Mouse (Mus musculus): Measurements from ENCODE around the gene Lca5. TPM values are rescaled to one million over a fixed set of nuclear protein-coding genes. Genes with fewer than 3 reads are reported as not detected.

The Lca5 gene
- 12.0 and 14.2 TPM in 2 replicates for polyA plus RNA-seq (2015; fragmentation: Nextera tagmentation; extraction: Ambion mirVana)

DNA sequence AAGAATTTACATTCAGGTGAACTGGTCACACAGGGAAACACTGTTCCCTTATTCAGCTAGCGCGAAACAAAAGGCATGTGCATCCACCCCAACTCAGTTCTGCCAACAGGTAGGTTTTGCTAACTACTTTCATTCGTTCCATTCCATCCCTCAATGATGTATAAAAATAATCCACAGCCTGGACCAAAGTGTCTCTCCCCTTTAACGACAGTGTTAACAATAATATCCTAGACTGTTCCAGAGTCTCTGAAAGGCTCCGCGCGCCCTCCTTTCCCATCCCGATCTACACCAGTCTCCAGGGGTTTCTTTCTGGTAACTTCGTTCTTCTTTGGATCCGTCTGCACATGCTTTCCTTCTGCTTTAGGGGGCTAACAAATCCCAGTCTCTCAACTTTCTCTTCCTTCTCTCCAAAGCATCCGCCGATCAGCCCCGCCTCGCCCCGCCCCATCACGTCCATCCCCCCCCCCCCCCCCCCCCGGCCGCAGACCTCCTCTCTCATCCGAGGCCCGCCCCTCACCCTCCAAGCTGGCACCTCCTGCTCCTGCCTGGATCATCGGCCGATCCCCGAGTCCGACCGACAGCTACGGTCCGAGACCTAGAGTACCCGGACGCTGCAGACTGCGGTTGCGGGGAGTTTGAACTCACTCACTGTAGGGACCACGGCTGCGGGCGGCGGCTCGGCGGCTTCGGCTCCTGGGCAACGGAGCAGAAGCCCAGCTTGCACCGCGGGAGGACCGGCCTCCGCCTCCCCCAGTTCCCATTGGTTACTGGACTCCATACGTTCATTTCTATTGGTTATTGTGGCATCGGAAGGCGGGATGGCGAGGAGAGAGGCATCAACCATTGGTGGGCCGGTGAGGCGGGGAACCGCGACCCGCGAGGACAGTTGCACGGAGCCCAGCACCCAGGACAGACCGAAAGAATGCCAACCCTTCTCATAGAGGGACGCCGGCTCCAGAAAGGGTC lies at the start of gene Lca5:
Gene Lca5 (minus strand): TSS at position 736 of the 966 bp plus-strand sequence.
- no peaks in the 10 kb centered on the region for H3K36me3 ChIP-seq
- peaks cover 22% of the 10 kb centered on the region for H3K4me1 ChIP-seq
- no peaks in the 10 kb centered on the region for H3K9me3 ChIP-seq (replicated peaks)
- H3K27me3 ChIP-seq (replicated peaks): no peaks in the 10 kb centered on the region
- H3K4me3 ChIP-seq (replicated peaks): peak within 1 kb of the TSS; percentile 61
- peak within 1 kb of the TSS; percentile 71 for H3K4me2 ChIP-seq
- ATAC-seq (ENCODE audit: low FRiP score): peak; percentile 99
- peak within 1 kb of the TSS; percentile 51 for H3K9ac ChIP-seq (replicated peaks)
- H3K27ac ChIP-seq (replicated peaks): peak within 1 kb of the TSS; percentile 94
- 1% methylated on average over 50 of the region's 57 CpGs for WGBS

- 36% methylated on average over 15 of the region's 15 CpGs for WGBS
- Histone ChIP-seq H3K27ac (replicated peaks) (peak overlapping the region; percentile 47; the same call in 1 of the 2 replicates), H3K27me3 (replicated peaks) (no peaks in the 10 kb centered on the region), H3K4me3 (replicated peaks) (peak overlapping the region; percentile 19; the same call in 1 of the 2 replicates), H3K9me3 (replicated peaks) (no peaks in the 10 kb centered on the region), H3K4me2 (peak overlapping the region; percentile 46), H3K36me3 (no peaks in the 10 kb centered on the region), H3K9ac (replicated peaks) (no peak overlapping the region; the same call in 1 of the 2 replicates), H3K4me1 (peaks cover 10% of the 10 kb centered on the region)
- ATAC-seq (ENCODE audit: low FRiP score): peak; percentile 67; the same call in 1 of the 2 replicates
Measured at GRCm38 (mm10) chr9:83488491-83489210, 47.7 kb upstream of the Lca5 start.

DNA sequence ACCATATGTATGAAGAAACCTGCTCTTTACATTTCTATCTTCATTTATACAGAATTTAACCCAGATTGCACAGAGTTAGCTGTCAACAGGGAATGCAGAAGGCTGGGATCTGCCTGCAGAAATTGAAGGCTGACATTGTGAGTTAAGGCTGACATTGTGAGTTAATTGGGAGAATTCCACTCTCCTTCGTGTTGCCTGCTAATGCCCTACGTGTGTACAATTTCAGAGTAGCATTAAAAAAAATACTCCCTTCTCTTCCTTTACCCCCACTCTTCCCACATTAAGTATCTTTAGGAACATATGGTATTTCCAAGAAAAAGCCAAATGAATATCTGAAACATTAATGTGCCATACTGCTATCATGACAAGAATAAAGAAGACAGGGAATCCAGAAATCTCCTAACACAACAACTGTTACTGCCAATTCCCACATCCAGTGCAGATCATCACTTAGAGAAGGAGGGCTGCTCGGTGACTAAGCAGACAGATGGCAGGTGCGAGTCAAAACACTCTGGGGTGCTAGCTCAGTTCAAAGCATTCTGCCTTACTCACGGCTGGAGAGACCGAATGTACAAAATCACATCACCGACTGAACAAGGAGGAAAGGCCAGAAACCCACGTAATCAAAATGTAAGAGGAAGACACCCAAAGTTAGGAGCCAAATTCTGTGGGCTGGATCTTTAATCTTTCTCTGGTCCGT lies 47.0 kb upstream of the Lca5 start:
- 40% methylated on average over 9 of the region's 9 CpGs for WGBS
- Histone ChIP-seq H3K27ac (replicated peaks) (peak overlapping the region; percentile 47; the same call in 1 of the 2 replicates), H3K4me2 (peak overlapping the region; percentile 46), H3K9me3 (replicated peaks) (no peaks in the 10 kb centered on the region), H3K36me3 (no peaks in the 10 kb centered on the region), H3K9ac (replicated peaks) (no peak overlapping the region), H3K27me3 (replicated peaks) (no peaks in the 10 kb centered on the region), H3K4me3 (replicated peaks) (no peak overlapping the region), H3K4me1 (peaks cover 10% of the 10 kb centered on the region)
- peak; percentile 82 for ATAC-seq (ENCODE audit: low FRiP score)

DNA sequence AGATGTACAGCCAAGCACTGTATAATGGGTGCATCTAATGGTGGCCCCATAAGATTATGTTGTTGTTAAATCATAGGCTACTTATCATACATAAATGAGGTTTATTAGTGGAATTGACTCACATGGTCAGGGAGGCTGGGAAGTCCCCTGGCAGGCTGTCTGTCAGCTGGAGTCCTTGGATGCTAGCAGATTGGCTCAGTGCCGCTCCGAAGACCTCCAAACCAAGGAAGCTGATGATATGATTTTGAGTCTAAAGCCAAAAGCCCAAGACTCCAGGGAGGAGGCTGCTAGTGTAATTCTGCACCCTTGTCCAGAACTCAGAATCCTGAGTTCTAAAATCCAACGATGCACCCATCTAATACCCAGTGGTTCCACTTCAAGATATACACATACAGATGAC lies 45.0 kb upstream of the Lca5 start:
- Histone ChIP-seq H3K4me3 (replicated peaks) (no peak overlapping the region), H3K36me3 (no peaks in the 10 kb centered on the region), H3K27me3 (replicated peaks) (no peaks in the 10 kb centered on the region), H3K9ac (replicated peaks) (no peak overlapping the region), H3K27ac (replicated peaks) (no peak overlapping the region), H3K4me2 (no peak overlapping the region), H3K4me1 (peaks cover 10% of the 10 kb centered on the region), H3K9me3 (replicated peaks) (no peaks in the 10 kb centered on the region)
- no peak for ATAC-seq (ENCODE audit: low FRiP score)
- 95% methylated on average over 3 of the region's 3 CpGs for WGBS

DNA sequence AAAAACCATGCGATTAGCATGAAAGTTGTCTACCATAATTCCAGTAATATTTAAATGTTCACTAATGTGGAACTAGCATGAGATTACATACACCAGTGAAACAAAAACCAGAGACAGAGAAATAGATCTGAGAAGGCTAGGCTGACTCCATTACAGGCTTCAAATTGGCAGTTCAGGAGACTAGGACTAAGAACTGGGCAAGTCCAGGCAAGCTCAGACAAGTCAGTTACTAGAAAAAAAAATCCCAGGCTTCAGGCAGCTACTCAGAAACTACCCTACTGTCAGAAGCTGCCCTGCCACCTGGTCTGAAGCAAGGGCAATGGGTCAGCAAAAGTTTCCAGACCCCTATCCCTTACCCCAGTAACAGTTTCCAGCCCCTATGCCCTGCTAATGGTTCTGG lies 44.4 kb upstream of the Lca5 start:
- no peak for ATAC-seq (ENCODE audit: low FRiP score)
- H3K9me3 ChIP-seq (replicated peaks): no peaks in the 10 kb centered on the region
- no peak overlapping the region for H3K4me3 ChIP-seq (replicated peaks)
- no peak overlapping the region for H3K9ac ChIP-seq (replicated peaks)
- H3K4me2 ChIP-seq: no peak overlapping the region
- H3K36me3 ChIP-seq: no peaks in the 10 kb centered on the region
- H3K4me1 ChIP-seq: peaks cover 10% of the 10 kb centered on the region
- H3K27me3 ChIP-seq (replicated peaks): no peaks in the 10 kb centered on the region
- H3K27ac ChIP-seq (replicated peaks): no peak overlapping the region
- WGBS: 96% methylated on average over 1 of the region's 1 CpGs

DNA sequence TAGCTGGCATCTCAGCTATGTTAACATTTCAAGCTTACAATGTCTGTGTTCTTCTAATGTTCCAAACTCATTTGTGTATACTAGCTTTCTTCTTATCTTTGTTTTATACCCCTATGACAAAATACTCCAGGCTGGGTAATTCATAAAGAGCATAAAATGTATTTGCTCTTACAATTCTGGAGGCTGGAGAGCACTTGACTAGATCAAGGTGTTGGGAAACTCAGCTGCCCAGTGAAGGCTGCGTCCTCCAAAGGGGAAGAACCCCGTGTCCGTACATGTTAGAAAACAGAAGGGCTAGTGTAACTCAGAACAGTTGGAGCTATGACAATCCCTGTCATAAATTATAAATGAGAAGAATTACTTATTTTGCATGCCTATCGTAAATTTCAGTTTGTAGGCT lies 42.5 kb upstream of the Lca5 start:
- WGBS: 80% methylated on average over 4 of the region's 4 CpGs
- Histone ChIP-seq H3K4me2 (no peak overlapping the region), H3K9me3 (replicated peaks) (no peaks in the 10 kb centered on the region), H3K4me3 (replicated peaks) (no peak overlapping the region), H3K4me1 (peaks cover 5% of the 10 kb centered on the region), H3K9ac (replicated peaks) (no peak overlapping the region), H3K27ac (replicated peaks) (no peak overlapping the region), H3K27me3 (replicated peaks) (no peaks in the 10 kb centered on the region), H3K36me3 (no peaks in the 10 kb centered on the region)
- ATAC-seq (ENCODE audit: low FRiP score): no peak

- no peak overlapping the region for H3K9ac ChIP-seq (replicated peaks)
- no peaks in the 10 kb centered on the region for H3K36me3 ChIP-seq
- H3K9me3 ChIP-seq (replicated peaks): no peaks in the 10 kb centered on the region
- no peak overlapping the region for H3K27ac ChIP-seq (replicated peaks)
- H3K4me2 ChIP-seq: no peak overlapping the region
- WGBS: 88% methylated on average over 4 of the region's 4 CpGs
- H3K4me3 ChIP-seq (replicated peaks): no peak overlapping the region
- no peaks in the 10 kb centered on the region for H3K27me3 ChIP-seq (replicated peaks)
- ATAC-seq (ENCODE audit: low FRiP score): no peak
- no peaks in the 10 kb centered on the region for H3K4me1 ChIP-seq
Measured at GRCm38 (mm10) chr9:83482176-83482949, 41.4 kb upstream of the Lca5 start.

GRCm38 (mm10) chr9:83469871-83470270 lies 28.9 kb upstream of the Lca5 start:
- no peak for ATAC-seq (ENCODE audit: low FRiP score)
- 77% methylated on average over 2 of the region's 2 CpGs for WGBS
- Histone ChIP-seq H3K4me1 (no peaks in the 10 kb centered on the region), H3K9me3 (replicated peaks) (no peaks in the 10 kb centered on the region), H3K4me3 (replicated peaks) (no peak overlapping the region), H3K9ac (replicated peaks) (no peak overlapping the region), H3K36me3 (no peaks in the 10 kb centered on the region), H3K27ac (replicated peaks) (no peak overlapping the region), H3K27me3 (replicated peaks) (no peaks in the 10 kb centered on the region), H3K4me2 (no peak overlapping the region)

DNA sequence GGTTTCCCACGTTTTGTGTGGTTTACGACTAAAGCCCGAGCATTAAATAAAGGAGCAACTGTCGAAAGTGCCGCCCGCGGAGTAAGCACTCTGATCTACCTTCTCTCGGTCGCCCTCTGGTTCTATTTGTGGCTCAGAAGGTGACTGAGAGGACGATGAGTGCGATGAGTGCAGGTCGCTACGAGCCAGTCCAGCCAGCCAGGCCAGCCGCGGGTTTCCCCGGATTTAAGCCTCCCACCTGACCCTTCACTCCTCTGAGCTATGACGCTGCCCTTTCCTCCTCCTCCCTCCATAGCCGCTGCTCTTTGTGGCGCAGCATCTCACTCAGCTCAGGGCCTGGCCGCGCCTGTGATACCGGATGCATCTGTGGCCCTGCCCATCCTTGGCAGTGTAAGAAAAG lies 6.8 kb upstream of the Lca5 start:
- no peaks in the 10 kb centered on the region for H3K36me3 ChIP-seq
- peak overlapping the region; percentile 41 for H3K4me3 ChIP-seq (replicated peaks)
- peak overlapping the region; percentile 73 for H3K27ac ChIP-seq (replicated peaks)
- no peaks in the 10 kb centered on the region for H3K27me3 ChIP-seq (replicated peaks)
- ATAC-seq (ENCODE audit: low FRiP score): peak; percentile 90
- WGBS: under 1% methylated on average over 22 of the region's 22 CpGs
- H3K9ac ChIP-seq (replicated peaks): peak overlapping the region; percentile 55
- peak overlapping the region; percentile 62 for H3K4me2 ChIP-seq
- peaks cover 12% of the 10 kb centered on the region for H3K4me1 ChIP-seq
- no peaks in the 10 kb centered on the region for H3K9me3 ChIP-seq (replicated peaks)

GRCm38 (mm10) chr9:83447176-83447575 lies 6.2 kb upstream of the Lca5 start:
- Histone ChIP-seq H3K4me1 (peaks cover 12% of the 10 kb centered on the region), H3K9me3 (replicated peaks) (no peaks in the 10 kb centered on the region), H3K36me3 (no peaks in the 10 kb centered on the region), H3K9ac (replicated peaks) (no peak overlapping the region), H3K4me2 (peak overlapping the region; percentile 62), H3K27me3 (replicated peaks) (no peaks in the 10 kb centered on the region), H3K27ac (replicated peaks) (peak overlapping the region; percentile 73; the same call in 1 of the 2 replicates), H3K4me3 (replicated peaks) (peak overlapping the region; percentile 41)
- WGBS: 72% methylated on average over 9 of the region's 9 CpGs
- no peak for ATAC-seq (ENCODE audit: low FRiP score)

GRCm38 (mm10) chr9:83437621-83438020 lies 3.3 kb downstream of the Lca5 start:
- Histone ChIP-seq H3K9ac (replicated peaks) (no peak overlapping the region), H3K9me3 (replicated peaks) (no peaks in the 10 kb centered on the region), H3K27ac (replicated peaks) (no peak overlapping the region), H3K4me2 (no peak overlapping the region), H3K4me1 (peaks cover 32% of the 10 kb centered on the region), H3K27me3 (replicated peaks) (no peaks in the 10 kb centered on the region), H3K36me3 (no peaks in the 10 kb centered on the region), H3K4me3 (replicated peaks) (no peak overlapping the region)
- 80% methylated on average over 5 of the region's 5 CpGs for WGBS
- no peak for ATAC-seq (ENCODE audit: low FRiP score)
